Mouse (Mus musculus) small intestine, adult 2 months (tissue): ENCODE results near the gene Tmem139. TPM values are rescaled to one million over a fixed set of nuclear protein-coding genes. Genes with fewer than 3 reads are reported as not detected.

Experiments used
- H3K27ac ChIP-seq: fragments of 200-500 bp; 2 replicates; pipeline ENCODE4 v1.5.1; 2012; ENCODE audit warnings: low read depth, low read length, control low read depth, inconsistent platforms; ENCODE audit not compliant: insufficient read depth
- H3K27me3 ChIP-seq: fragments of 200-500 bp; 2 replicates; pipeline ENCODE4 v1.6.1; 2012; ENCODE audit warnings: mild to moderate bottlenecking, moderate library complexity, low read length, inconsistent platforms; ENCODE audit not compliant: control insufficient read depth, insufficient read depth
- H3K36me3 ChIP-seq: fragments of 200-500 bp; 2 replicates; pipeline ENCODE4 v1.6.1; 2012; ENCODE audit warnings: mild to moderate bottlenecking, low read length, control low read depth, inconsistent platforms; ENCODE audit not compliant: control insufficient read depth, insufficient read depth
- H3K4me1 ChIP-seq: fragments of 200-500 bp; 2 replicates; pipeline ENCODE4 v1.6.1; 2012; ENCODE audit warnings: low read length, inconsistent platforms, mixed read lengths; ENCODE audit not compliant: control insufficient read depth, insufficient read depth, insufficient read length
- H3K4me3 ChIP-seq: fragments of 200-500 bp; 2 replicates; pipeline ENCODE4 v1.5.1; 2012; ENCODE audit warnings: low read depth, mild to moderate bottlenecking, control low read depth, inconsistent platforms, low read length, moderate library complexity
- CTCF ChIP-seq: fragments of 200-500 bp; IDR thresholded peaks from 2 replicates; pipeline ENCODE4 v1.5.1; 2012; ENCODE audit warnings: low read depth, mild to moderate bottlenecking, control low read depth, inconsistent platforms, low read length, moderate library complexity, mixed read lengths; ENCODE audit not compliant: insufficient replicate concordance, insufficient read length; ENCODE audit errors: extremely low read depth
- POLR2A ChIP-seq: fragments of 200-500 bp; IDR thresholded peaks from 2 replicates; pipeline ENCODE4 v1.6.1; 2012; ENCODE audit warnings: low read depth, mild to moderate bottlenecking, control low read depth, inconsistent platforms, low read length, moderate library complexity
- WGBS: fragments of 180-500 bp; shearing (Covaris S2); methylation state at CpG from one replicate; pipeline ENCODE4 v1.1.7; 2018; 5-methylcytosine and 5-hydroxymethylcytosine counted together
- polyA plus RNA-seq: library from polyadenylated mRNA; depleted of rRNA; stranded (reverse); fragments of >200 nt; gene quantifications from 2 replicates; pipeline ENCODE4 v1.2.3, GENCODE M21; 2012; rRNA removed

Tmem139 gene
- polyA plus RNA-seq, 1 experiment = 23.1 TPM

- H3K4me1 ChIP-seq = peaks cover 6% of the 10 kb centered on the region; the same call in 1 of the 2 replicates
- H3K27ac ChIP-seq = no peak overlapping the region
- 41% methylated on average over 2 of the region's 2 CpGs for WGBS
- H3K36me3 ChIP-seq = no peaks in the 10 kb centered on the region
- TF ChIP-seq POLR2A (no peak), CTCF (no peak)
- H3K27me3 ChIP-seq = no peaks in the 10 kb centered on the region; the same call in 1 of the 2 replicates
- no peak overlapping the region for H3K4me3 ChIP-seq
Measured at GRCm38 (mm10) chr6:42310427-42311053, 48.8 kb downstream of the Tmem139 start.

Other genes with a start within 250 kb of the Tmem139 start
- gene Sva, start 223.6 kb upstream of the Tmem139 start, polyA plus RNA-seq = not detected in 2 replicates
- not detected in 2 replicates for gene Tas2r139, start 121.0 kb upstream of the Tmem139 start, polyA plus RNA-seq
- gene Tas2r144, start 46.6 kb upstream of the Tmem139 start, polyA plus RNA-seq = not detected in 2 replicates
- 23.1 and 25.7 TPM in 2 replicates for gene Gstk1, start 16.0 kb upstream of the Tmem139 start, polyA plus RNA-seq
- gene Casp2, start 3.0 kb downstream of the Tmem139 start, polyA plus RNA-seq = 13.6 and 16.0 TPM in 2 replicates
- gene Clcn1, start 24.7 kb downstream of the Tmem139 start, polyA plus RNA-seq = 0.18 and 0.24 TPM in 2 replicates
- 0.10 and 0.19 TPM in 2 replicates for gene Fam131b, start 62.7 kb downstream of the Tmem139 start, polyA plus RNA-seq
- gene Zyx, start 87.7 kb downstream of the Tmem139 start, polyA plus RNA-seq = 104 and 222 TPM in 2 replicates
- 28.8 and 64.8 TPM in 2 replicates for gene Epha1, start 111.3 kb downstream of the Tmem139 start, polyA plus RNA-seq
- gene Tas2r143, start 138.3 kb downstream of the Tmem139 start, polyA plus RNA-seq = not detected in 2 replicates
- gene Tas2r135, start 143.5 kb downstream of the Tmem139 start, polyA plus RNA-seq = not detected in 2 replicates
- not detected in 2 replicates for gene Tas2r126, start 172.6 kb downstream of the Tmem139 start, polyA plus RNA-seq
- not detected in 2 replicates for gene Olfr458, start 203.2 kb downstream of the Tmem139 start, polyA plus RNA-seq
- not detected in 2 replicates for gene Olfr457, start 214.4 kb downstream of the Tmem139 start, polyA plus RNA-seq
- not detected in 2 replicates for gene Olfr456, start 225.2 kb downstream of the Tmem139 start, polyA plus RNA-seq